Mouse (Mus musculus) cerebellum, adult 18-20 months (tissue): ENCODE measurements around the gene Plau.

Experiments
- DNase-seq, 2 experiments: peaks; one replicate each; pipeline ENCODE4 v3.0.0; 2021

The Plau gene

DNA sequence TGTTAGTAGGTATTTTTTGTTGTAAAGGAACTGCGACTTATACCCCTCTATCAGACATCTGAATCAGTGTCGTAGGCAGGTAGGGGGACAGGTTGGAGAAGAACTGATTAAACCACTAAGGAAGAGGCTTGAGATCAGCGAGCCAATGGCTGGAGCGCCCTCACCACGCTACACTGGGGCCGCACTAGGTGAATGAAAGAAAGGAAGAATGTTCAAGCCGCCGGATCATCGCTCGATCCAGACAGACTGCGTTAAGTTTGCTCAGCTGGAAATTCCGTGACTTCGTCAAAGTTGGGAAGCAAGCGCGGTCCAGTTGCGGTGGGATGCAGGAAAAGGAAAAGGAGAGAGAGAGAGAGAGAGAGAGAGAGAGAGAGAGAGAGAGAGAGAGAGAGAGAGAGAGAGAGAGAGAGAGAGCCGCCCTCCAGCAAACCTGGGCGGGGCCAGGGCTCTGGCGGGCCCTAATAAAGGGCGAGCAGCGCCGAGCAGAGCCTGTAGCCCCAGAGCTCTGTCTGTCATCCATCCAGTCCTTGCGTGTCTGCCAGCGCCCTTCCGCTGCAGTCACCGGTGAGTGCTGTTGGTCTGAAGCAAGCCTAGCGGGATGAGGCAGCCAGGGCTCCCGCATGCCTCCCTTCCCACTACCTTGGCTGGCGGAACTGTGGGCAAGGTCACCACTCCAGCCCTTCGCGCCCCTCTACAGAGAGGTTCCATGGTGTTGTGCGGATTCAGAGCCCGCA lies at the start of gene Plau:
Gene Plau (plus strand): TSS at position 490 of the 734 bp plus-strand sequence.
- DNase-seq: peak; percentile 59

DNA sequence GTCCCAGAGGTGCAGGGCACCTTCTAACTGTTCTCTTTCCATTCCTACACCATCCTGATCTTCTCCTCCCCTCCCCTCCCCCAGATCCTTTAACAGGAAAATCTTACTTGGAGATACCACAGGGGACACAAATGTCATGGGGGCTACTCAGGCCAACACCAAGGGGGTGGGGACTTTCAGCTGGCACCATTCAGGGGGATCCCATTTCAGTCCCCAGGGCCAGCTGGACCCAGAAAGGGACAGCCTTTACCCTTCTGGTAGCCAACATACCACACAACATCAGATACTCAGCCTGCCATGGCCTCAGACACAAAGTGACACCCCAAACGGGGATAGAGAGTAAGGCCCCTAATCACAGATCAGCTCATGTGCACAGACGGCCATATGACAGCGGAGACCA lies 48.3 kb upstream of the Plau start:
- no peak for DNase-seq

DNA sequence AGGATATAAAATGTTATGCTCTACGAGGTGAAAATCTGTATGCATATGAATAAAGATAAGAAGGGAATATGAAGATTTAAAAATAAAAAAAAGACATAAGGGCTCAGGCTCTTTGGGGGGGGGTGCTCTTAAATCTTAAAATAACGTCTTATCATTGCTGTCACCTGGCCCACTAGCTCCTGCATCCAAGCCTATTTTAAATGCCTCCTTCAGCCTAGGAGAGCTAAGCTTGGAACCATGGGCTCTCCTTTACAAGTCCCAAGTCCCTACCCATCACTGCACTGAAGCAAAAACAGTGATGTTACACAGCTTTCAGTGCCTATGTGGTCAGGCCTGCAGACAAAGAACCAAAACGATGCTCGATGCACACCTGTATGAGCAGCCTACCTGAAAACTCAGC lies 46.9 kb upstream of the Plau start:
- no peak for DNase-seq

DNA sequence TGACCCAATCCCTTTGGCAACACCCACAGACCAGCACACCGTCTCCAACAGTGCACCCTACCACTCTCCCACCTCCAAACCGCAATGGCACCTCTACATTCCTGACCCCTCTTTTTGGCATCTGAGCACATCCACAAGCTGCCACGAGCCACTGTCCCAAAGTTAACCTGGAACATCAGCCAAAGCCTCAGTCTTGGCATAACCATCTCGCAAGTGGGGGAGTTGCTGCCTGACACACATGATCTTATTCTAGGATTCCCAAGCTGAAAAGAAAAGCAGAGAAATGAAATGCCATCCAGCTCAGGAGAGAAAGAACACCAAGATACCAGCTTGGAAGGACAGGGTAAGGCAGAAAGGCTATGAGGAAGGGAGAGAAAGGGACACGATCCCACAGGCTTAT lies 46.0 kb upstream of the Plau start:
- DNase-seq: no peak

DNA sequence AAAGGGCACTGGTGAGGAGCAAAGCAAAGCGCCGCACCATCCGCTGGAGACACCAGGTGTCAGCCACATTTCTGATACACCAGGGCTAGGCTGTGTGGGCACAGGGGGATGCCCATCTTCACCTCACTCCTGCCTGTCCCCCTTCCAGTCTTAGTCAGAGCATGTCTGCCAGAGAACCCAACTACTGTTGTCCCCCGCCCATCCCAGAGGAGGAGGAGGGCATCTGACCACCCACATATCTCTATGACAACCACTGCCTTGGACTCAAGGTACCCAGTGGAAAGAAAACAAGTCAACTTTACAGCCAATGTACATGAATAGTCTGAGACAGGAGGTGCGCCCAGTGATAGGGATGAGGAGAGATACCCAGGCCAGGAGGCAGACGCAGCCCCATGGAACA lies 45.5 kb upstream of the Plau start:
- DNase-seq: no peak

DNA sequence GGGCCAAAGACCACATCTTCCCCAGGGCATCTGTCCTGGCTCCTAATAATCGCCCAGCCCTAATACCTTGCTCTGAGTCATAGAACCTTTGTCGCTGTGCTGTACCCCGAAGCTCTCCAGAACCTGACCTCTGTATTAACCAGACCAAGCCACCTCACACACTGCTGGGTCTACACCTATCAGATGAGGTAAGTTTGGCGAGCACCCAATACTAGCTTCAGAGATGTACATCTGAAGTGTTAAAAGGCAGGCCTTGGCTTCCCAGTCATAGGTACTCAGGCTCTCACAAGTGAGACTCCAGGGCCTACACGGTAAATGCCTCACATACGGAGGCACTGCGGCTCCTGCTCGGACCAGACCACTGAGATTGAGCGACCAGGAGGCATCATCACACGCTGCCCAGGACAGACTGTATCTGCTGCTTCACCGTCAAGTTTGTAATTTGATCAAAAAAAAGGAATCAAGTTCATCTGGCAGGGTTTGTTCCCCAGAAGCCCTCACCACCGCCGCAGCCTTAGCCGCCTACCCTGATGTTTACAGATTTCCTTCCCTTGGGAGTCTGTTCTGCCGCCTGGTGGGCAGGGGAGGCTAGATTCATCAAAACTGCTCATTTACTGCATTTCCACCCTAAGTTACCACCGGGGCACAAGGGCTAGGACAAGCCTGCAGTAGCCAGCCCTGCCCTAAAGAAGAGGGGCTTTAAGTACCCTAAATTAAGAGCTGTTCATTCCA lies 44.8 kb upstream of the Plau start:
- DNase-seq: no peak

DNA sequence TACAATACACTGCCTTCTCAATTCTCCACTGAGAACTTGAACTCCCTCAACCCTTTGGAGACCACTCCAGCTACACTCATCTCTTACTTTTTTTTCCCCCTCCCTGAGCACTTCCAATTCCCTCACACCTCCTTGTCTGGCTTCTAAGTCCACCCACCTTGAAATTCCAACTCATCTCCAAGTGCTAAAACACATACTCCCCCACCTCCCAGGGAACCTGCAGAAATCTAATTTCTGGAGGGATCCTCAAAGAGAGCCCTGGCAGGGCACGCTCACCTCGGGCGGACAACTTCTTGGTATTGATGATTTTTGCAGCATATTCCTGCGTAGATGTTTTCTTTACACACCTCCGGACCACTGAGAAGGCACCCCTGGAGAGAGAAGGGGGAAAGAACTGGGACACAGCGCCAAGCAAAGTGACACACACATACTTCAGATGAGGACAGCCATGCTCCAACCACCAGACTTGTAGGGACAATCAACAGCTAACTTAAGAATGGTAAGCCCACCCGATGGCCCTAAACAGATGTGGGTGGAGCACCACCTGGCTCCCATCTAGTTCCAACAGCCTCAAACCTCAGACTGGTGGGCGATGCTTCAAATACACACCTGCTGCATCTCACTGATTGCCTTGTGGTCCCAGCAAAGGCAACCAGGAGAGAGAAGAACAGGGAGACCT lies 44.1 kb upstream of the Plau start:
- DNase-seq: no peak

DNA sequence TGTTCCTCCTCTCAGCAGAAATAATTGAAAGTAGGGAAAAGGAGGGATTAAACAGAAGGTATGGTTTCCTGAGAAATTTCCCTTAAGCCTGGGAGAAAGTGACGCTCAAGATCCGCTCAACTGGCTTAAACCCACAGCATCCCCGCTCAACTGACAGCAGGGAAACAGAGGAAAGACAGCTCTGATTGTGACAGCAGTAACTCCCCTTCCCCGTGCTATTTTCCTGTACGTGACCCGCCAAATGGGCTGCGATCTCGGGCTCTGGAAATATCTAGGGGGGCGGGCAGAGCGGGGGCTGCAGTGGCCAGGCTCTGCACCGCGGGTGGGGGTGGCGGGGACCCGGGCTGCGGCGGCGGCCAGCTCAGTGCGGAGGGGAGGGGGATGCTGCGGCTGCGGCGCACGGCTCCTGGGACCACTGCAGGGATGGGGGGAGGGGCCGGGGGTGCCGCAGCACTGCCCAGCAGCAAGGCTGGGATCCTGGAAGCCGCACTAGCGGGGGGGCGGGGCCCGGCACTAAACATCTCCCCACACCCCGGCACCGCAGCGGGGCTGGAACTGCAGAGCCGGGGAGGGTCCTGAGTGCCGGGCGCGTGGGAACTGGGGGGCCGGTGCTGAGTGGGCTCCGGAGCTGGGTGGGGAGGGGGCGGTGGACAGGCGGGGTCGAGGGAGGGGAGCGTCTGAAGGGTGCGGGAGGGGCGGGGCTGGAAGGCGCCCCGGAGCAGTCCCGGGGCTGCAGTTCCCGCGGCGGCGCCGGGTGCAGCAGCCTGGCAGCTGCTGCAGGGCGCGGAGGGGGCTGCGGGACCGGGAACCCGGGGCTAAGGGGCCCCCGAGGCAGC lies 43.3 kb upstream of the Plau start:
- peak; percentile 44 to 55 for DNase-seq

DNA sequence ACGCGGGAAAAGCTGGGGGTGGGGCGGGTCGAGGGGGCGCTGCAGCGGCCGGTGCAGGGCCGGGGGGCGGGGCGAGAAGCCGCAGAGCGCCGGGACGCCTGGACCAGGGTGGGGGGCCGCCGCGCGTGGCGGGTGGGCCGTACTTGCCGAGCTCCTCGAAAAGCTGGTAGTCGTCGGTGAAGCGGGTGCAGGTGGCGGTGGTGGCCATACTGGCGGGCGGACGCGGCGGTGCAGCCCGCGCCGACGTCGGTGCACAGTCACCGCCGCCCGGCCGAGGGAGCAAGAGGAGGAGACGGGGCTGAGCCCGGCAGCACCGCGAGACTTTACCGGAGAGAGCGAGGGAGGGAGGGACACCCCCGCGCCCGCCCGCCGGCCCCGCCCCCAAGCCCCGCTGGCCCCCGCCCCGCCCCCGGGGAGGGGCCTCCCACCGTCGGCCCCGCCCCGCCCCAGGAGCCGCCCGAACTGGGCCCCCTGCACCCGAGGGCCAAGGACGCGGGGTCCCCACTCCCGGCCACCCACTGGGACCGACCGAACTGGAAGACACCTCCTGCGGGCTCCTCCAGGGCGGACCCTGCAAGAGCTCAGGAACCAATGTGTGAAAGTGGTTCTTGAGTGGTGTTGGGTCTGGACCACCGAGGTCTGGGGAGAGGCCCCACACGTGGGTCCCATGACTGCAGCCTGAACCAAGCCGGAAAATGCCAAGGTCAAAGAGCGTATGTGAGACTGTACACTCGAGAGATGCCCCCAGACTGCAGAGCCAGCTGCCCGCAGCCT lies 42.5 kb upstream of the Plau start, which contains the start of gene Camk2g:
Gene Camk2g (minus strand): TSS at position 331 of the 774 bp plus-strand sequence.
- DNase-seq: peak; percentile 79 to 82

DNA sequence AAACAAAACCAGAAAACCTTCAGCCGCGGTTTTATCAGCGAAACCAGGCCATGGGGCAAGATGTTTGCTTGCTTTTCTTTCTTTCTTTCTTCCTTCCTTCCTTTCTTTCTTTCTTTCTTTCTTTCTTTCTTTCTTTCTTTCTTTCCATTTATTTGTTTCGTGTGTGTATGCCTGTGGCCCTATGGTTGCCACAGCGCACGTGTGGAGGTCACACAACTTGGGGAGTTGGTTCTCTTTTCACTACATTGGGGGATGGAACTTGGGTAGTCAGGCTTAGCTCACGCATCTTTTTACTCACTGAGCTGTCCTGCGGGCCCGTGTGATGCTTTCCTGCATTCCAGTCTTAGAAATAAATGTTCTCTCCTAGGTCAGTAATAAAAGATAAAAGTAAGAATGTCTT lies 41.9 kb upstream of the Plau start:
- no peak for DNase-seq

DNA sequence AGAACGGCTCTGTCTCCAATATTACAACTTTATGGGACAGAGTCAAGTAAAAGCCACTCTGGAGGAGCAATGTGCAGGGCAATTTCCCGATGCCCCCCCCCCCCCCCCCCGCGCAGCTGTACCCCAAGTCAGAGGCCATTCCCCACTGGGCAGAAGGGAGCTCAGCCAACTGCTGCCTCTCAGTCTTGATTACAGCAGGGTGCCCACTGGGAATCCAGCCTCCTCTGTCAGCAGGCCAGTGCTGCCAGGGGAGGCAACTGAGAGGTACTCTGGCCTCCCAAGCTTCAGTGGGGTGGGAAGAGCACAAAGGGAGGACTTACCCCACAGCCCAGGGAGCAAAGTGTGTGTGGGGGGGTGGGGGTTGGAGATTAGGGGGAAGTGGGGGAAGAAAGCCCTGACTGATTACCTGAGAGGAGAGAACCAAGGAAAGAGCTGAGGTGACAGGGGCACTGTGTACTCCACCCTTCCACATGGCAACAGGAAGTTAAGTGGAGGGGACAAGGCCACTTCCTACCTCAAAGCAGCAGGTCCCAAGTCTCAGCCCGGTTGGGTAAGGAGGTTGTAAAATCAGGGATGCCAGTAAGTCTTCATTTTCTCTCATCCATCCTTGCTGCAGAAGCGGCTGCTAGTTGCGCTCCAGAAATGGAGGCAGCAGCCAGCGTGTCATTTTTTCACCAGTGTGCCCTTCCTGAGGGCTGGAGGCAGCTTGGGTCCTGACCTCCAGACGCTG lies 40.9 kb upstream of the Plau start:
- no peak for DNase-seq

DNA sequence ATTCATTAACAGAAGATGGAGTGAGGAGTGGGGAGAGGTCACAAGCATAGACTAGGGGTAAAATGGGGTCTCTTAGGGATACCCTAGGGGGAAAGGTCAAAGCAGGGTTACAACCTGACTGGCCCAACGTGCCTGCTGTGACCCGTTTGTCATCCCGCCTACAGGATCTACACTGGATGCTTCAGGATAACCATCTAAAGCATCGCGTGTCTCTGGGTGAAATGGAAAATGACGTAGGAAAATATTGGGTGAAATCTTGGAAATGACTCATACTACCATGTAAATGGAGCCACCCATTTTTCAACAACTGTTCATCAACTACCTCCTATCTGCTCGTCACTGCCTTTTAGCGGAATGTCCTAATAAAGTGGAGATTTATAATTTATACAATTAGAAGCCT lies 40.3 kb upstream of the Plau start:
- no peak for DNase-seq

DNA sequence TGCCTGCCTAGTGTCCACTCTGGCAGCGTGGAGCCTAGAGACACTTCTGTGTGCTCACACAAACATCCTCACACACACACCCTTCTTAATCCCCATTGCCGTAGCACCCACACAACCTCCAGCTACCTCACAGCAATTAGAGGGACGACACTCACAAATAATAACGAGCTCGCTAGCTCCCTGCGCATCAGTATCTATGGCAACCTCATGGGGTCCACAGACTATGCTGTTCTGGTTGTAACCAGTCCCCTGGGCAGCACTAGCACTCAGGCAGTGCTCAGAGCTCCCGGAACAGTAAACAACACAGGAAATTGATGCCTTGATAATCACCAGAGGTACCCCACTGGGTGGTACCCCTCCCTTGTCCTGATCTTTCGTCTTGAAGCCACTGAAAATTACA lies 39.8 kb upstream of the Plau start:
- DNase-seq: no peak

DNA sequence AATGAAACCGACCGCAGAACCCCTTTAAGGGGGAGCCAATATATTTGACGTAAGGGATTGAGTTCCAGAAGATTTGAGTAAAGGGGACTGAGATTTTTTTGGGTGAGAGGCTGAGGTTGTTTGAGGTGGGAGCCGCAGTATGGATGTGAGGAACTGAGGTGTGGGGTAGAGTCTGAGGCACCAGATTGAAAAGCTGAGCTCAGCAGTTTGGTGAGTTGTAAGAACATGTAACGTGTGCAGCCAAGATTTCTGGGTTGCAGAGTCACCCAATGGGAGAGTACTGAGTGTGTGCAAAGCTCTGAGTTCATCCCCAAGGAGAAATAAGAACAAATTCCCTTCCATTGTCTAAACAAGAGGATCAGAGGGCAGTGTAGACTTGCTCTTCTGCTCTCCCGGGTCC lies 38.2 kb upstream of the Plau start:
- no peak for DNase-seq

DNA sequence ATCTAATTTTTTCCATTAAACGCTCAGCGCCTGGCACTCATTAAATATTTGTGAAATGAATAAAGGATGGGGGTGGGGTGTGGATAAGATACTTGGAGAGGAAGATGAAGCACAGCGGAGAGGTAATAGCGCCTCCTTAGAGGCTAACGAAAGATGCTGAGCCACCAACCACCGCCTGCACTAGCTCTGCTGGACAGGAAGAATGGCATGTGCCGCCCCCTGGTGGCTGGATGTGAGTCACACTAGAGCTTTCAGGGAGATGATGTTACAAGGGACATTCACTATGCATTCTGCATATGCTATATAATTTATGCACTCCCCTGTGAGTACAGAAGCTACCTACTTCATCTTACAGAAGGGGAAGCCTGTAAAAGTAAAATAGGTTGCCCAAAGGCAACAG lies 37.7 kb upstream of the Plau start:
- DNase-seq: peak; percentile 94 to 96

DNA sequence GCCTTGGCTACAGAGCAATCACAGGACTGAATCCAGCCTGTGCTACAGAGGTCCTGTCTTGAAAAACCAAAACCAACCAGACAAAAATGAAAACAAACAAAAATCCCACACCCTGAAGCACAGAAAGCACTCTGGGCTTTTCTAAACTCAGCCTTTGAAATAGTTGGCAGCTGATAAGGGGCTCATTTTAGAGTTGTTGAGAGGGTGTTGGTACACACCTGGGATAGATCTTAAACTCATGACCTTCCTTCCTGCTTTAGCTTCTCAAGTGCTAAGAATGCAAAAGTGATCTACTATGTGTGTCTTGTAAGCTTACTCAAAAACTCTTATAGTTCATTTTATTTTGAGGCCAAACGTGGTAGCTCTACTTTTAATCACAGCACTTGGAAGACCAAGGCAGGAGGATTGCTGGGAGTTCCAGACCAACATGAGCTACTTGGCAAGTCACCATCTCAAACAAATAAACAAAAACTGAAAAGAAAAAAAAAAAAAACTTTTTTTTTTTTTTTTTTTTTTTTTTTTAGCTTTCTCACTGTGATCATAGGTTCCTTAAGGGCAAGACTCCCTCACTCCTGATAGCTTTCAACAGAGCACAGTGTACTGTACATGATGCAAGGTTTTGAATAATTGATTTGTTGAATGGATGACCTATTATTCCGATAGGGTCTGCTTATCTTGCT lies 33.4 kb upstream of the Plau start:
- DNase-seq: no peak

DNA sequence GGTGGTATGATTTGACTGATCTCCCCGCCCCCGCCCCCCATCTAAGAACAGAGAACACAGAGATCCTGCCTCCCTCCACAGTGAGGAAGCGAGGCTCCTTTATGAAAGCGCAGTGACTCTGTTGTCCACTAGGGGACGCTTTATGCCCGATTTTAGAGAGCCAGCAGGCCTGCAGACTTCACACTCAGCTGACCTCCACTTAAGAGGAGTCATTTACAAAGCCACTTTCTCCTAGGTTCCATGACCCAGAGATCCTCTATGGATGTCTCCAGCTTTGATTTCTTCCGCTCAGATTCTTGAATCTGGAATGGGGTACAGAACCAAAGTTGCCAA lies 32.9 kb upstream of the Plau start:
- DNase-seq: peak; percentile 67 to 74

DNA sequence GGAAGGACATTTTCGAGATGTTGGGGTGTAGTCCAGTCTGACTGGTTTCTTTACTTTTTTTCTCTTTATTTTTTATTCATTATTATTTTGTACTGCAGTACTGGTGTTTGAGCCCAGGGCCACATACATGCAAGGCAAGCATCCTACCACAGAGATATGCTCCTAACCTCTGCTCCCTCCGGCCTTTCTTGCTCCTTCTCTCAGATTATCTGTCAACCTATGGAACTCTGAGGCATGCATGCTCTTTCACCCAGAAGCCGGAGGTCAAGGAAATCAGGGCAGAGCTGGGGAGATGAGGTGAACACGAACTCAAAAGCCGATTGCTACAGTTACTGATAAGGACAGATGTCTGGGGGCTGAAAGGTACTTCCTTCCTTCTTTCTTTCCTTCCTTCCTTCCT lies 32.0 kb upstream of the Plau start:
- no peak for DNase-seq

DNA sequence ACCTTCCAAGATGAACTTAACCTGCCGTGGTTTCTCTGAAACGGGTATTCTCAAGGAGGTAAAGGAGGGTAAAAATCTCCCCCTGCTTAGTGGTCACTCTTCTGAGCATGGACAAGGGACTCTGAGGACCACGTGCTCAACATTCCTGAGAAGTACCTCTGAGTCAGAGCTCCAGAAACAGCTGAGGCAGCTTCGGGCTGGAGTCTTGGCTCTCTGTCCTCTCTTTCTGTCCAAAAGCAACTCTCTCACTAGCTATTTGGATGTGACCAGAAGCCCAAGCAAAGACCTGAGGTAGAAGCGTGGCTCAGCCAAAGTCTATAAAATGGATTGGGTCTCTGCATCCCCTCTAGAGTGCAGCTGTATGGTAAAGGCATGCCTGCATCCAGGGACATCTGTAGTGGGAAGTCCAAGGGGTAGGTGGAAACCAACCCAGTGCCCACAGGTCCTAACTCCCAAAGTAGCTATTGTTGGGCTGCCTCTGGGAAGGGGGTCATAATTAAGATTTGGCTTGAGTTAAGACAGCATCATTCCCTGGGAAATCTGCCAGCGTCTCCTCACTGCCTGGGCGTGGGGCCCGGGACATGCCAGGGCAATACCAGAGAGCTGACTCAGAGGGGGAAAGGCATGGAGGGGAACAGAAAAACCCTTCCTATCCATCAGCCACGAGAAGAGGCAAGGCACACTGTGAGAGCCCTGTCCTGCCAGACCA lies 31.3 kb upstream of the Plau start:
- peak in 1 of 2 experiments; percentile 25 for DNase-seq

DNA sequence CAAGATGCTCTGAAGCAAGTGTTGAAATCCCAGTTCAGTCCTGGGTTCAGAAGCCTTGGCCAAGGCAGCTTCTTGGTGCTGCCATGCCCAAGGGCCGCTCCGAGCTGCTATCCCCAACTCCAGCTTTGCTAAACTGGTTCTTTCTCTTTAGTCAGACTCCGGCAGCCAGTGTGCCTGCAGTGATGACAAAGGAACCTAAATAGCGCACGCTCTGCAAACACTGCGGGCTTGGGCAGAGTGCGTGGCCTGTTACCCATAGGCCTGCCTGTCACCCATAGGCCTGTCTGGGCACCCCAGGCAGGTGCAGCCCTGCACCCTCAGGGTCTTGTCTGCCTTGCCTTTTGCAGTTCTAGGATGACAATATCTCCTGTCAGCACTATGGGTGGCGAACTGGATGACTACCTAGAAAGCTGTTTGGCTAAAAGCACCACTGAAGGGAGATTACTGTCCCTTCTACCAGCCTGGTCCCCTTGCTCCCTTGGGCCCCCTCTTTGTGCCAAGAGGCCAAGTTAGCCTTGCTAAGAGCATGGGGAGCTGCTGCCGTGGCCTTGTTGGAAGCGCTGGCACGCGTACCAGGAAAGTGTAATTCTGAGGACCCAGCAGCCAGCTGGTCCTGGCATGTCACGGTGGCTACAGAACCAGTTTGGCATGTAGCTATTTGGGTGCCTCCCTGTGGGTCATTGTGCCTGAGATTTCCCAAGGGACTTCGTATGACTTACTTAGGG lies 30.2 kb upstream of the Plau start:
- no peak for DNase-seq
